Mouse (Mus musculus) kidney, embryonic 16.5 days (tissue): ENCODE measurements around the gene Copb1. TPM values are rescaled to one million over a fixed set of nuclear protein-coding genes. Genes with fewer than 3 reads are reported as not detected.

Source experiments
- ATAC-seq: fragments of 200-750 bp; cut with Nextera tagmentation; 2 replicates; pipeline ENCODE4 v1.8.0; 2017; ENCODE audit warnings: moderate TSS enrichment; ENCODE audit not compliant: low FRiP score, low TSS enrichment
- H3K27ac ChIP-seq: fragments of 300-500 bp; sonication (generic); 2 replicates; pipeline ENCODE4 v1.5.1; 2014; ENCODE audit warnings: low read length
- H3K27me3 ChIP-seq: fragments of 300-500 bp; sonication (generic); 2 replicates; pipeline ENCODE4 v1.6.1; 2014; ENCODE audit warnings: low read length, control low read depth, mixed read lengths; ENCODE audit not compliant: insufficient read depth
- H3K36me3 ChIP-seq: fragments of 300-500 bp; sonication (generic); 2 replicates; pipeline ENCODE4 v1.6.1; 2014; ENCODE audit warnings: low read length, control low read depth, mixed read lengths; ENCODE audit not compliant: insufficient read depth
- H3K4me1 ChIP-seq: fragments of 300-500 bp; sonication (generic); 2 replicates; pipeline ENCODE4 v1.6.1; 2014; ENCODE audit warnings: low read length, control low read depth, mixed read lengths; ENCODE audit not compliant: insufficient read depth
- H3K4me2 ChIP-seq: fragments of 300-500 bp; sonication (generic); replicated peaks from 2 replicates; pipeline ENCODE4 v1.6.1; 2014; ENCODE audit warnings: low read depth, low read length
- H3K4me3 ChIP-seq: fragments of 300-500 bp; sonication (generic); 2 replicates; pipeline ENCODE4 v1.5.1; 2014; ENCODE audit warnings: mild to moderate bottlenecking, low read length
- H3K9ac ChIP-seq: fragments of 300-500 bp; sonication (generic); replicated peaks from 2 replicates; pipeline ENCODE4 v1.6.1; 2014; ENCODE audit warnings: low read length
- H3K9me3 ChIP-seq: fragments of 300-500 bp; sonication (generic); 2 replicates; pipeline ENCODE4 v1.6.1; 2016; ENCODE audit warnings: low read length, control low read depth
- WGBS: fragments of 180-500 bp; shearing (Covaris S2); extraction: QIAGEN DNeasy Blood & Tissue Kit; methylation state at CpG from one replicate; pipeline ENCODE4 v1.1.7; 2014; 5-methylcytosine and 5-hydroxymethylcytosine counted together
- polyA plus RNA-seq: library from polyadenylated mRNA; unstranded; fragments of >200 nt; fragmentation: Nextera tagmentation; extraction: Ambion mirVana; gene quantifications from 2 replicates; pipeline ENCODE4 v1.2.1, GENCODE M21; 2015

The Copb1 gene
- polyA plus RNA-seq, 1 experiment from 2014 or later = 140 TPM

DNA sequence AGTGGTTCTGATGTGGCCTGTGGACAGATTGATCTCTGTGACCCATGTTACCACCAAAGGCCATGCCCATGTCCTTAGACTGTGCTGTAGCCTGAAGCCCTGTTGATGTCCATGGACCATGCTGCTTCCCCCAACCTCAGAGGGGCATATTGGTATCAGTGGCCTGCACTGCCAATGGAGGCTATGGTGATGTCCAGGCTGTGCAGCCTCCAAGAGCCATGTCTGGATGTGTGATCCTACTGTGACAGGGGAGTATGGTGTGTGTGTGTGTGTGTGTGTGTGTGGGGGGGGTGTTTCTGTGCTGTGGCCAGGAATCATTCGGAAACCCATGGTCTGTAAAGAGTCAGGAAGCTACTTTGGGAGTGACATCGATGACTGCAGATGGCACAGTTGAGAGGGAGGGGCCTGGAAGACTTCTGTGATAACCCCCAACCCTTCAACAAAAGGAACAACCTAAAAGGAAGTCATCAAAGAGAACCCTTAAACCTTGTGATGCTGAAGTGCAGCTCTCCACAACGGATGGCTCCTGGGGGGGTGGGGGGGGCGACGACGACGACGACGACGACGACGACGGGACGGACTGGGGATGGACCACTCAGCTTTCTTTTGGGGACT is 29.9 kb upstream of the Copb1 start:
- ATAC-seq = peak; percentile 51; the same call in 1 of the 2 replicates
- H3K9me3 ChIP-seq = no peaks in the 10 kb centered on the region
- H3K9ac ChIP-seq = no peak overlapping the region
- H3K4me3 ChIP-seq = no peak overlapping the region
- H3K4me2 ChIP-seq = no peak overlapping the region
- WGBS = 95% methylated on average over 14 of the region's 14 CpGs
- H3K4me1 ChIP-seq = no peaks in the 10 kb centered on the region
- no peak overlapping the region for H3K27ac ChIP-seq
- H3K27me3 ChIP-seq = no peaks in the 10 kb centered on the region
- H3K36me3 ChIP-seq = no peaks in the 10 kb centered on the region

DNA sequence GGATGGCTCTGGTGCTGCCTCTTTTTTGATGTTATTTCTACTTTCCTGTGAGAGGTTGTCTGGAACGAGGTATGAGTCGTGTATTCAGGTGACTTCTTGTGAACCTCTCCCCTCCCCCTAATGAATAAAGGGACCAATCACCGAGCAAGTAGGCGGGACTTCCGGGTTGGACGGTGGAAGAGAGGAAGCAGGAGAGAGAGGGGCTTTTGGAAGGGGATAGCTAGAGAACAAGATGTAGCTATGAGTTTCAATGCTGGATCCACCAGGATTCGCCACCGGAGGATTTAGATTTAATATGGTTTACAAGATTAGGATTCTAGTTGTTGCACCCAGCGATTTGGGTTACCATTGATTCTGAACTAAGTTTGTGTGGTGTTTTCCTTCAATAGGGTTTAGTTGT is 28.5 kb upstream of the Copb1 start:
- Histone ChIP-seq H3K9me3 (no peaks in the 10 kb centered on the region), H3K4me3 (no peak overlapping the region), H3K4me2 (no peak overlapping the region), H3K36me3 (no peaks in the 10 kb centered on the region), H3K9ac (no peak overlapping the region), H3K27me3 (no peaks in the 10 kb centered on the region), H3K4me1 (no peaks in the 10 kb centered on the region), H3K27ac (no peak overlapping the region)
- no peak for ATAC-seq
- 74% methylated on average over 9 of the region's 9 CpGs for WGBS

DNA sequence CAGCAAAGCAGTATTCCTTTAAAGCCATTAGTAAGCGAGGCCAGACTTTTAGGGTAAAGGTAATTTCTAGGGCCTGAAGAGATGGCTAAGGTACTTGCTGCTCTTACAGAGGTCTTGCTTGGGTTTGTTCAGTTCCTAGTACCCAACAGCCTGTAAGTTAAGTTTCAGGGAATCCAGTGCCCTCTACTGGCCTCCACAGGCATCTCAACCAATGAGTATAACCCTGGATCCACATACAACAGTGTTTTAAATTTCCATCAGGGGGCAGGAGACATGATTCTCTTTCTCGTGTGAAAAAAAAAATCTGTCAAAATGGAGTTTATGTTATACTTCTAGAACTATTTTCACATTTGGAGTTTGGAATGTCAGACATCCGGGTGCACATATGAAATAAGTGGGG is 27.2 kb upstream of the Copb1 start:
- Histone ChIP-seq H3K4me3 (no peak overlapping the region), H3K9me3 (no peaks in the 10 kb centered on the region), H3K36me3 (no peaks in the 10 kb centered on the region), H3K27me3 (no peaks in the 10 kb centered on the region), H3K4me1 (0 out of 2 replicates have a peak, but pooled peaks cover 4% of the 10 kb centered on the region), H3K9ac (no peak overlapping the region), H3K4me2 (no peak overlapping the region), H3K27ac (no peak overlapping the region)
- no peak for ATAC-seq
- WGBS = 61% methylated on average over 3 of the region's 3 CpGs

DNA sequence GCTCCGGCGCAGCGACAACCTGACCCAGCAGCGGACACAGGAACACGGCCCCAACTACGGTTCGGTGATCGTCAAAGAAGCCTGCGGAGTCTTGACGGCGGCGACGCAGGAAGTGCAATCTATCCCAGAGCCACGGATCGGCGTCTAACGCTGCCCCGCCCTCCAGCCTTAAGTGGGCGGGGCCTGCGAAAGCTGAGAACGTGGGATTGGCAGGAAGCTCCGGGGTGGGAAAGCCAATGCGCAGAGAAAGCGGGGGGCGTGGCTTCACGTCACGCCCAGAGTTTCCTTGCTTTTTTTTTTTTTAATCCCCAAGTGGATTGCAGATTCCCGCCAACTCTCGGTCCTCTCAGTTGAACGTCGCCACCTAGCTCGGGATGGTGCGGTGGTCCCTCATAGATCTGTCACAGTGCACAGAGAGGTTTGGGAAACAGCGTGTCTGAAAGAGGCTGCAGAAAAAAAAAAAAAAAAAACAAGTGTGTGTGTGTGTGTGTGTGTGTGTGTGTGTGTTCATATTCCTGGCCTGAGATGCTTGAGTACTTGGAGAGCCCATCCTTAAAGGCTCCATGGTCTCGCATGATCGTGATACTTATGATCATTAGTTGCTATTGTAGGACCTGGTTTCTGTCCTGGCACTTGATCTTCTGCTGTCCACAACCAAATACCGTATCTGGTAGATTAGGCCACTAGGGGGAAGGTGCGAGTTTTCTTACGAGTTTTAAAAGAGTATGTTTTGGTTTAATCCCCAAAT is 21.7 kb upstream of the Copb1 start, which contains the start of gene Psma1:
TSS of gene Psma1 (minus strand) at position 114 of the 748 bp plus-strand sequence.
- H3K4me1 ChIP-seq = peaks cover 13% of the 10 kb centered on the region
- H3K27ac ChIP-seq = peak within 1 kb of the TSS; percentile 63
- no peaks in the 10 kb centered on the region for H3K27me3 ChIP-seq
- ATAC-seq = peak; percentile 94
- peaks cover 15% of the 10 kb centered on the region for H3K36me3 ChIP-seq
- H3K9me3 ChIP-seq = no peaks in the 10 kb centered on the region
- H3K4me2 ChIP-seq = peak within 1 kb of the TSS; percentile 92
- H3K4me3 ChIP-seq = peak within 1 kb of the TSS; percentile 82
- H3K9ac ChIP-seq = peak within 1 kb of the TSS; percentile 77
- under 1% methylated on average over 39 of the region's 39 CpGs for WGBS

DNA sequence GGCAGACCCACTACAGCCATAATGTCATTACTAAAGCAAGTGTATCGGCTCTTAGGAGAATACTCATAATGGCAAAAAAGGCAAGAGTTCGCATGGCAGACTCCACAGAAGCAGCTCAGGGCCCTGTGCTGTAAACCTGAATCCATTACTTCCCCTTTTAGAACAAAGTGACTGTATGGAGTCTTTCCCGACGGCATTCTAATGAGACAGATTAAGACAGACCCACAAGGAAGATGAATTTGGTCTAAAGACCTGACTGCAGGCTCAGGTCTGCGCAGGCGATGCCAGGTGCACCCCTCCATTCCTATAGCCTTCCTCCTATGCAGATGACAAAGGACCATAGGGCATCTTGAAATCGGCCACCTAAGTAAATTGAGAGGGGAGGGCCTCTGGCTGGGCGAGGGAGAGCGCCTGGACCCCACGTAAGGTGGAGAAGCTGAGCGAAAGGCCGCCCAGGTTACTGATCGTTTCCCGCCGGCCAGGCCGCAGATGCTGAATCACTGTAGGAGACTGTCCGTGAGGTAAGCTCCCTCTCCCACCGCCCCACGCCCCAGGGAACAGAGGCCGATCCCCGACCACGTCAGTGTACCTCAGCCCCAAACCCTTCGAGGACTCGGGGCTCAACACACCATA is 21.0 kb upstream of the Copb1 start:
- under 1% methylated on average over 24 of the region's 24 CpGs for WGBS
- ATAC-seq = no peak; the same call in 1 of the 2 replicates
- H3K4me3 ChIP-seq = peak overlapping the region; percentile 82

DNA sequence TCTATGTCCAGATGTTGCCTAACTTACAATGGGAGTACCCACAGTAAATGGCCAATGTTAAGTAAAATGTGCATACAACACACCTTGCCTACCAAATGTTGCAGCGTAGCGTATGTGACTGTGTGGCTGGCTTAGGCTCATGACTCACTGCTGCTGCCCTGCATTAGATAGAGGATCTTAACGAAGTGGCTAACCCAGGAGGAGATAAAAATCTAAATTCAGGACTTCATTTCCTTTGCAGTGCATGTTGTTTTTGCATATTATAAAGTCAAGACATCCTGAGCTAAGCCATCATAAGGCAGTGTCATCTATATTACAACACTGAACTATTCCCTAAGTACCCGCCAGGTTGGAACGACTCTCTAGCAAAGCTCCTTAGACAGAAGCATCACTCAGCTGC is 13.9 kb upstream of the Copb1 start:
- H3K4me1 ChIP-seq = no peaks in the 10 kb centered on the region
- ATAC-seq = no peak
- WGBS = 93% methylated on average over 5 of the region's 5 CpGs
- no peak overlapping the region for H3K4me3 ChIP-seq
- no peaks in the 10 kb centered on the region for H3K27me3 ChIP-seq
- H3K36me3 ChIP-seq = peaks cover 78% of the 10 kb centered on the region
- H3K4me2 ChIP-seq = no peak overlapping the region
- H3K27ac ChIP-seq = no peak overlapping the region
- no peak overlapping the region for H3K9ac ChIP-seq
- H3K9me3 ChIP-seq = peaks cover 4% of the 10 kb centered on the region

More for the DNA sequence above, 21.0 kb upstream of the Copb1 start:
- Histone ChIP-seq H3K27ac (peak overlapping the region; percentile 54), H3K36me3 (peaks cover 21% of the 10 kb centered on the region), H3K4me2 (peak overlapping the region; percentile 92), H3K4me1 (peaks cover 13% of the 10 kb centered on the region), H3K27me3 (no peaks in the 10 kb centered on the region), H3K9me3 (no peaks in the 10 kb centered on the region), H3K9ac (peak overlapping the region; percentile 77)

DNA sequence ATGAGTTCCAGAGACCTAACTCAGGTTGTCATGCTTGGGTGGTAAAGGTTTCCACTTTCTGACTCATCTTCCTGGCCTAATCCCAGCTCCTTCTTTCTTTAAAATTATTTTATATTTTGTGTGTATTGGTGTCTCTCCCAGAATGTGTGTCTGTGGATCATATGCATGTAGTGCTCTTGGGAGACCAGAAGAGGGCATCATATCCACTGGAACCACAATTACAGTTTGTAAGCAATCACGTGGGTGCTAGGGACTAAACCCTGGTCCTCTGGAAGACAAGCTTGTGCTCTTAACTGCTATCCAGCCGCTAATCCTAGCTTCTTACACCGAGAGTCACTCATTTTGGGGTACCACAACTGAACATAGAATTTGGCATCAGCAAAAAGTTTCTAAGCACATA is 2.8 kb downstream of the Copb1 start:
- no peak overlapping the region for H3K4me2 ChIP-seq
- peaks cover 39% of the 10 kb centered on the region for H3K36me3 ChIP-seq
- H3K27ac ChIP-seq = no peak overlapping the region
- peaks cover 3% of the 10 kb centered on the region; the same call in 1 of the 2 replicates for H3K4me1 ChIP-seq
- H3K4me3 ChIP-seq = no peak overlapping the region
- WGBS = 94% methylated on average over 3 of the region's 3 CpGs
- no peaks in the 10 kb centered on the region for H3K9me3 ChIP-seq
- no peaks in the 10 kb centered on the region for H3K27me3 ChIP-seq
- no peak for ATAC-seq
- no peak overlapping the region for H3K9ac ChIP-seq

DNA sequence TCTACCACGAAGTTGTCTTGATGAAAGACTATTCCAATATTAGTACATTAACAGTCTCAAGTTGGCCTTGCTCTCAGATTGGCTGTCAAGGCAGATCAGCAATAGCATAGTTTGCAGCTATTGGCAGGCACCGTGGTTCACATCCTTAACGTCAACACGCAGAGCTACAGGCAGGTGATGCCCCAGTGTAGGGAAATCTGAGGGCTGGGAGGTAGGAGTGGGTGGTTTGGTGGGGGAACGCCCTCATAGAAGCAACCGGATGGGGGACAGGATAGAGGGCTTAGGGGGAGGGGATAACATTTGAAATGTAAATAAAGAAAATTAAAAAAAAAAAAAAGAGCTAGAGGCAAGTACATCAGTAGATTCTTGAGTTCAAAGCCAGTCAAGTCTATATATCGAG is 20.5 kb downstream of the Copb1 start:
- Histone ChIP-seq H3K9ac (no peak overlapping the region), H3K4me3 (no peak overlapping the region), H3K27ac (no peak overlapping the region), H3K9me3 (no peaks in the 10 kb centered on the region), H3K27me3 (no peaks in the 10 kb centered on the region), H3K4me2 (no peak overlapping the region), H3K36me3 (peaks cover 50% of the 10 kb centered on the region), H3K4me1 (no peaks in the 10 kb centered on the region)
- WGBS = 83% methylated on average over 7 of the region's 7 CpGs
- no peak for ATAC-seq

DNA sequence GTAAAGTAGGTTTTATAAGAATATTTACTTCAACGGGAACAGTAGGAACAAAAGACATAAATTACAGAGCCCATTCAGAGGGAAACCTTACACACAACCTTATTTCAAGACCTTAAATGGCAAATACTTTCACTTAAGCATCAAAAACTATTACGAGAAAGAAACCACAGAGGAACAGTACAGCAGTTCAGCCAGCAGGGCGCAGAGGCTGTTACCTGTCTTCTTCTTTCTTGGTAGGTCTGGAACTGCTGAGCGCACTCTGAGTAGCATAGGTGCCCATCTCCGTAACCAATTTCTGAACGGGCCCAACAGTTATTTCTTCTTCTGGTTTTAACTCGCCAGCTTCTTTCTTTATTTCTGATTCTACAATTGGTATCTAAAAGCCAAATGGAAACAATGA is 21.5 kb downstream of the Copb1 start:
- Histone ChIP-seq H3K9ac (no peak overlapping the region), H3K4me3 (no peak overlapping the region), H3K27me3 (no peaks in the 10 kb centered on the region), H3K36me3 (peaks cover 48% of the 10 kb centered on the region), H3K4me1 (no peaks in the 10 kb centered on the region), H3K9me3 (no peaks in the 10 kb centered on the region), H3K27ac (no peak overlapping the region), H3K4me2 (no peak overlapping the region)
- WGBS = 91% methylated on average over 7 of the region's 7 CpGs
- no peak for ATAC-seq

DNA sequence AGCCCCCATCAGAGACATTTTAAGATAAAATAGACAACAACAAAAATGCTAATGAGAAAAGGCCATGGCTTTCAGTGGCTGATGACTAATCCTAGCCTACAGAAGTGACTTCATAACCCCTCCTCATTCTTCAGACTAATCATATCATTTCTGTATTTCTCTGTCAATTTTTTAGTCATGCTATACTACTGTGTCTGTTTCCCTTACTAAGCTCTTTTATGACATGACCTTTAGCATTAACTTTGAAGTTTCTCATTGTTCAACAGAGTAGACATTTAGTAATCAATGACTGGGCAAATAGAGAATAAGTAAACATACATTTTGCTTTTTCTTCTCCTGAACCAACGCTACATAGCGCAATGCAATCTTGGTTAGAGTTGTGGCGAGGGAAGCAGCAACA is 22.7 kb downstream of the Copb1 start:
- Histone ChIP-seq H3K9ac (no peak overlapping the region), H3K4me1 (no peaks in the 10 kb centered on the region), H3K36me3 (peaks cover 46% of the 10 kb centered on the region), H3K27ac (no peak overlapping the region), H3K9me3 (no peaks in the 10 kb centered on the region), H3K27me3 (no peaks in the 10 kb centered on the region), H3K4me3 (no peak overlapping the region), H3K4me2 (no peak overlapping the region)
- WGBS = 96% methylated on average over 3 of the region's 3 CpGs
- ATAC-seq = no peak
